Mouse (Mus musculus): ENCODE data around the gene Zfp629. TPM values are rescaled to one million over a fixed set of nuclear protein-coding genes. Genes with fewer than 3 reads are reported as not detected.
A peak's percentile ranks its signal among the peaks of the same experiment; 100 is the strongest.

The Zfp629 gene
- polyA plus RNA-seq, 1 experiment from 2014 or later, result 9.4 TPM

DNA sequence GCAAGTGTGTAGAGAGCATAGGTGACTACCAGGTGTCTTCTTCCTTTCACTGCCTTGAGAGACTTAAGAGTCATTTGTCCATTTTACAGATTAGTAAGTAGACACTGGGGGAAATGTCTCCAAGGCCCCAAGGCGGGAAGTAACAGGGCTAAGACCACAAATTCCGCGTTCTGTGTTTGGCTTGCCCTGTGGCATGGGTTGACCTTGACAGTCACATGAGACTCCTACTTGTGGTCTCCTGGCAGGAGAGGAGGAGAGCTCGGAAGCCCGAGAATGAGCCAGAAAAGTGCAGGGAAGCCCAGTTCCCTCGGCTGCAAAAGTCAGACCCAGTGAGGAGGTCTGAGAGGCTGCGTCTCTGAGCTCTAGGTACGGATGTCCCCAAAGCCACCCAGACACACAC, 2.1 kb downstream of the Zfp629 start:
- WGBS, result 80% methylated on average over 8 of the region's 8 CpGs
- Histone ChIP-seq H3K9ac (no peak overlapping the region), H3K27ac (no peak overlapping the region), H3K4me1 (peaks cover 9% of the 10 kb centered on the region), H3K4me3 (replicated peaks) (peak overlapping the region; percentile 64; the same call in 1 of the 2 replicates), H3K36me3 (peaks cover 36% of the 10 kb centered on the region), H3K4me2 (0 out of 2 replicates have a peak overlapping the region, but pooled peaks have one; percentile 59), H3K9me3 (no peaks in the 10 kb centered on the region), H3K27me3 (replicated peaks) (no peaks in the 10 kb centered on the region)
- no peak for ATAC-seq (ENCODE audit: insufficient read depth, low FRiP score, low read depth)

DNA sequence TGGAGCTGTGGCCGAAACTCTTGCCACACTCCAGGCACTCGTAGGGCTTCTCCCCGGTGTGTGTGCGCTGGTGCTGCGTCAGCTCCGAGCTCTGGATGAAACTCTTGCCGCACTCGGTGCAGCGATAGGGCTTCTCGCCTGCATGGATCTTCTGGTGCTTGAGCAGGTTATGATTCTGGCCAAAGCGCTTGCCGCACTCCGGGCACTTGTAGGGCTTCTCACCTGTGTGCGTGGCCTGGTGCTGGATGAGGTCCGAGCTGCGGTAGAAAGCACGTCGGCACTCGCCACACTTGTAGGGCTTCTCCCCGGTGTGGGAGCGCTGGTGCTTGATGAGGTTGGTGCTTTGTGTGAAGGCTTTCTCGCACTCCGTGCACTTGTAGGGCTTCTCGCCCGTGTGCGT, 4.0 kb downstream of the Zfp629 start:
- Histone ChIP-seq H3K9me3 (no peaks in the 10 kb centered on the region), H3K27me3 (replicated peaks) (no peaks in the 10 kb centered on the region), H3K27ac (no peak overlapping the region), H3K4me1 (peaks cover 9% of the 10 kb centered on the region), H3K9ac (no peak overlapping the region), H3K4me3 (replicated peaks) (no peak overlapping the region), H3K4me2 (no peak overlapping the region), H3K36me3 (peaks cover 48% of the 10 kb centered on the region)
- WGBS, result 97% methylated on average over 26 of the region's 26 CpGs
- ATAC-seq (ENCODE audit: insufficient read depth, low FRiP score, low read depth), result no peak

- no peaks in the 10 kb centered on the region for H3K9me3 ChIP-seq
- H3K27me3 ChIP-seq (replicated peaks), result no peaks in the 10 kb centered on the region
- 97% methylated on average over 29 of the region's 29 CpGs for WGBS
- peaks cover 51% of the 10 kb centered on the region for H3K36me3 ChIP-seq
- H3K4me1 ChIP-seq, result peaks cover 7% of the 10 kb centered on the region
- H3K27ac ChIP-seq, result no peak overlapping the region
- no peak overlapping the region for H3K4me2 ChIP-seq
- no peak overlapping the region for H3K4me3 ChIP-seq (replicated peaks)
- H3K9ac ChIP-seq, result no peak overlapping the region
- no peak for ATAC-seq (ENCODE audit: insufficient read depth, low FRiP score, low read depth)
These were observed 4.6 kb downstream of the Zfp629 start for GRCm38 (mm10) chr7:127611011-127611410.

- no peaks in the 10 kb centered on the region for H3K9me3 ChIP-seq
- H3K9ac ChIP-seq, result no peak overlapping the region
- no peak overlapping the region for H3K4me3 ChIP-seq (replicated peaks)
- no peak for ATAC-seq (ENCODE audit: insufficient read depth, low FRiP score, low read depth)
- H3K27ac ChIP-seq, result no peak overlapping the region
- peaks cover 61% of the 10 kb centered on the region for H3K36me3 ChIP-seq
- no peaks in the 10 kb centered on the region for H3K27me3 ChIP-seq (replicated peaks)
- H3K4me1 ChIP-seq, result no peaks in the 10 kb centered on the region
- no peak overlapping the region for H3K4me2 ChIP-seq
- 74% methylated on average over 6 of the region's 6 CpGs for WGBS
These were observed 8.4 kb downstream of the Zfp629 start for GRCm38 (mm10) chr7:127607150-127607549.

DNA sequence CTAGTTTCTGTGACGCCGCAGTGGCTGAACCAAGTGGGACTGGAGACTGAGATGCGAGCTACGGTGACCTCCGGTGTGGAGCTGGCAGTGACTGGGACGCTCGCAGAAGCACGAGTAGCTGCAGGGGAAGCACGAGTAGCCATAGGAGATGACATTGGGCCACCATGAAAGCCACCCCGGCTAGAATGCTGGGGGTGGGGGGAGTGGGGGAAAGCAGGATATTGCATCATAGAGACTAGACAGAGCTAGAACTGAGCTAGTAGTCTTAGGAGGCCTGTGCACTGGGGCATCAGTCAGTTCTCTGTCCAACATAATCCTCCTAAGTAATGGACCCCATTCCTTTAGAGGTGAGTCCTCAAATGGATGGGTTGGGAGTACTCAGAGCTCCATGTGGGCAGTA, 11.3 kb downstream of the Zfp629 start:
- H3K9ac ChIP-seq, result no peak overlapping the region
- peaks cover 58% of the 10 kb centered on the region for H3K36me3 ChIP-seq
- no peaks in the 10 kb centered on the region for H3K27me3 ChIP-seq (replicated peaks)
- no peak overlapping the region for H3K27ac ChIP-seq
- ATAC-seq (ENCODE audit: insufficient read depth, low FRiP score, low read depth), result no peak
- H3K4me2 ChIP-seq, result no peak overlapping the region
- H3K4me3 ChIP-seq (replicated peaks), result no peak overlapping the region
- 87% methylated on average over 10 of the region's 10 CpGs for WGBS
- H3K9me3 ChIP-seq, result no peaks in the 10 kb centered on the region
- H3K4me1 ChIP-seq, result no peaks in the 10 kb centered on the region

GRCm38 (mm10) chr7:127602903-127603302, 12.7 kb downstream of the Zfp629 start:
- no peak for ATAC-seq (ENCODE audit: insufficient read depth, low FRiP score, low read depth)
- 82% methylated on average over 2 of the region's 2 CpGs for WGBS

GRCm38 (mm10) chr7:127601735-127602134, 13.9 kb downstream of the Zfp629 start:
- H3K4me2 ChIP-seq, result no peak overlapping the region
- no peaks in the 10 kb centered on the region for H3K9me3 ChIP-seq
- no peak overlapping the region for H3K4me3 ChIP-seq (replicated peaks)
- no peak for ATAC-seq (ENCODE audit: insufficient read depth, low FRiP score, low read depth)
- no peak overlapping the region for H3K27ac ChIP-seq
- H3K9ac ChIP-seq, result no peak overlapping the region
- no peaks in the 10 kb centered on the region for H3K4me1 ChIP-seq
- H3K27me3 ChIP-seq (replicated peaks), result no peaks in the 10 kb centered on the region
- H3K36me3 ChIP-seq, result peaks cover 58% of the 10 kb centered on the region
- 90% methylated on average over 4 of the region's 4 CpGs for WGBS

More at GRCm38 (mm10) chr7:127602903-127603302, 12.7 kb downstream of the Zfp629 start:
- Histone ChIP-seq H3K9ac (no peak overlapping the region), H3K27me3 (replicated peaks) (no peaks in the 10 kb centered on the region), H3K4me2 (no peak overlapping the region), H3K4me1 (no peaks in the 10 kb centered on the region), H3K9me3 (no peaks in the 10 kb centered on the region), H3K36me3 (peaks cover 51% of the 10 kb centered on the region), H3K27ac (no peak overlapping the region), H3K4me3 (replicated peaks) (no peak overlapping the region)

- H3K9me3 ChIP-seq, result no peaks in the 10 kb centered on the region
These were observed 15.0 kb downstream of the Zfp629 start for GRCm38 (mm10) chr7:127600612-127601011.

GRCm38 (mm10) chr7:127596747-127597146, 18.9 kb downstream of the Zfp629 start:
- Histone ChIP-seq H3K27ac (no peak overlapping the region), H3K9me3 (no peaks in the 10 kb centered on the region), H3K4me1 (no peaks in the 10 kb centered on the region), H3K4me3 (replicated peaks) (no peak overlapping the region), H3K9ac (no peak overlapping the region), H3K27me3 (replicated peaks) (no peaks in the 10 kb centered on the region), H3K4me2 (no peak overlapping the region), H3K36me3 (peaks cover 81% of the 10 kb centered on the region)
- no peak for ATAC-seq (ENCODE audit: insufficient read depth, low FRiP score, low read depth)
- 94% methylated on average over 17 of the region's 17 CpGs for WGBS

More at GRCm38 (mm10) chr7:127600612-127601011, 15.0 kb downstream of the Zfp629 start:
- 94% methylated on average over 7 of the region's 7 CpGs for WGBS
- Histone ChIP-seq H3K9ac (no peak overlapping the region), H3K4me3 (replicated peaks) (no peak overlapping the region), H3K4me2 (no peak overlapping the region), H3K36me3 (peaks cover 64% of the 10 kb centered on the region), H3K27me3 (replicated peaks) (no peaks in the 10 kb centered on the region), H3K27ac (no peak overlapping the region), H3K4me1 (no peaks in the 10 kb centered on the region)
- ATAC-seq (ENCODE audit: insufficient read depth, low FRiP score, low read depth), result no peak

DNA sequence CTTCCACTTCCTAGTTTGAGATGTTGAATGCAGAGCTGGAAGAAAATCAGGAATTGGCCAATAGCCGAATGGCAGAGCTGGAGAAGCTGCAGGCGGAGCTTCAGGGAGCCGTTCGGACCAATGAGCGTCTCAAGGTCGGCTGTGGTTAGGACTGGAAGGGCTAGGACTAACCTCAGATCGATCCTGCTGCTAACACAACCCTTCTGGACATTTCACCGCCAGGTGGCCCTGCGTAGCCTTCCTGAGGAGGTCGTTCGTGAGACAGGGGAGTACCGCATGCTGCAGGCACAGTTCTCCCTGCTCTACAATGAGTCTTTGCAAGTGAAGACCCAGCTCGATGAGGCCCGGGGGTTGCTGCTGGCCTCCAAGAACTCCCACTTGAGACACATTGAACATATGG, 23.0 kb downstream of the Zfp629 start:
- Histone ChIP-seq H3K27ac (no peak overlapping the region), H3K27me3 (replicated peaks) (no peaks in the 10 kb centered on the region), H3K4me1 (peaks cover 6% of the 10 kb centered on the region), H3K36me3 (peaks cover 77% of the 10 kb centered on the region), H3K4me2 (no peak overlapping the region), H3K9me3 (no peaks in the 10 kb centered on the region), H3K9ac (no peak overlapping the region), H3K4me3 (replicated peaks) (no peak overlapping the region)
- 83% methylated on average over 14 of the region's 14 CpGs for WGBS
- ATAC-seq (ENCODE audit: insufficient read depth, low FRiP score, low read depth), result no peak

DNA sequence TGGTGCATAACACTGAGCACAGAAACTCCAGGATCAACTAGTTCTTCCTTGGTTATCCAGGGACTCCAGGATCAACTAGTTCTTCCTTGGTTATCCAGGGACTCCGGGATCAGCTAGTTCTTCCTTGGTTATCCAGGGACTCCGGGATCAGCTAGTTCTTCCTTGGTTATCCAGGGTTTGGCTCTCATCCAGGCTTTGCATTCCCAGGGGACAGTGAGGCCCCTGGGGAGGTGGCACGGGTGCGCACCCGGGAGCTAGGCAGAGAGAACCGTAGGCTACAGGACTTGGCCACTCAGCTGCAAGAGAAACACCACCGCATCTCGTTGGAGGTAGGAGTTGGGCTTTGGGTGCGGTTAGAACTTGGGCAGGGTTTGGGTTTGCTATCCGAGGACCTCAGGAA, 24.5 kb downstream of the Zfp629 start:
- H3K9me3 ChIP-seq, result no peaks in the 10 kb centered on the region
- peaks cover 62% of the 10 kb centered on the region for H3K36me3 ChIP-seq
- H3K4me1 ChIP-seq, result peaks cover 10% of the 10 kb centered on the region
- H3K9ac ChIP-seq, result no peak overlapping the region
- ATAC-seq (ENCODE audit: insufficient read depth, low FRiP score, low read depth), result no peak
- no peak overlapping the region for H3K4me2 ChIP-seq
- H3K27me3 ChIP-seq (replicated peaks), result no peaks in the 10 kb centered on the region
- WGBS, result 90% methylated on average over 10 of the region's 10 CpGs
- H3K4me3 ChIP-seq (replicated peaks), result no peak overlapping the region
- H3K27ac ChIP-seq, result no peak overlapping the region

- Histone ChIP-seq H3K27me3 (replicated peaks) (no peaks in the 10 kb centered on the region), H3K4me3 (replicated peaks) (peak overlapping the region; percentile 77), H3K9me3 (no peaks in the 10 kb centered on the region), H3K36me3 (peaks cover 47% of the 10 kb centered on the region), H3K4me2 (peak overlapping the region; percentile 70), H3K9ac (no peak overlapping the region), H3K27ac (no peak overlapping the region), H3K4me1 (peaks cover 10% of the 10 kb centered on the region)
- no peak for ATAC-seq (ENCODE audit: insufficient read depth, low FRiP score, low read depth)
- WGBS, result 91% methylated on average over 9 of the region's 9 CpGs
These were observed 26.0 kb downstream of the Zfp629 start for GRCm38 (mm10) chr7:127589637-127590036.

DNA sequence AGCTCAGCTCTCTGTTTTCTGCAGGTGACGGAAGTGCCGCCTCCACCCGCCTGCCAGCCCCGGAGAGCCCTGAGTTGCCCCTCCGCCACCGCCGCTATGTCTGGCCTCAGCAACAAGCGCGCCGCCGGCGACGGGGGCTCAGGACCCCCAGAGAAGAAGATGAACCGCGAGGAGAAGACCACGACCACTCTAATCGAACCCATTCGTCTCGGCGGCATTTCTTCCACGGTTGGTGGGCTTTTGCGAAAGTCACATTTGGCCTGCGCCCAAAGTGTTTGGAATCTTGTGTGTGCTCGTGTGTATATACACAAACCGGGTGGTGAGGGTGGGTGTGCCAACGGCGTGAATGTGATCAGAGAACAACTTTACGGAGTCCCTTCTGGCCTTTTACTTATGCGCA, 26.7 kb downstream of the Zfp629 start:
- peak overlapping the region; percentile 86 for H3K9ac ChIP-seq
- peaks cover 10% of the 10 kb centered on the region for H3K4me1 ChIP-seq
- no peaks in the 10 kb centered on the region for H3K27me3 ChIP-seq (replicated peaks)
- WGBS, result 4% methylated on average over 29 of the region's 29 CpGs
- peak overlapping the region; percentile 50; the same call in 1 of the 2 replicates for H3K27ac ChIP-seq
- peak overlapping the region; percentile 70 for H3K4me2 ChIP-seq
- peaks cover 41% of the 10 kb centered on the region for H3K36me3 ChIP-seq
- ATAC-seq (ENCODE audit: insufficient read depth, low FRiP score, low read depth), result no peak; the same call in 1 of the 2 replicates
- peak overlapping the region; percentile 77 for H3K4me3 ChIP-seq (replicated peaks)
- H3K9me3 ChIP-seq, result no peaks in the 10 kb centered on the region

All from stomach, embryonic 15.5 days (tissue).